Mouse (Mus musculus): ENCODE measurements at regions not wholly inside any gene's neighbourhood (a gene's known extent, or its start where the extent isn't known, plus 50 kb on each side); places are given as distances from the start of the nearest gene placed in this dataset.
"Not testable (repeated sequence)": the region's sequence is repeated elsewhere in the genome, so short reads cannot be mapped to it uniquely, and the experiment has no call there.

DNA sequence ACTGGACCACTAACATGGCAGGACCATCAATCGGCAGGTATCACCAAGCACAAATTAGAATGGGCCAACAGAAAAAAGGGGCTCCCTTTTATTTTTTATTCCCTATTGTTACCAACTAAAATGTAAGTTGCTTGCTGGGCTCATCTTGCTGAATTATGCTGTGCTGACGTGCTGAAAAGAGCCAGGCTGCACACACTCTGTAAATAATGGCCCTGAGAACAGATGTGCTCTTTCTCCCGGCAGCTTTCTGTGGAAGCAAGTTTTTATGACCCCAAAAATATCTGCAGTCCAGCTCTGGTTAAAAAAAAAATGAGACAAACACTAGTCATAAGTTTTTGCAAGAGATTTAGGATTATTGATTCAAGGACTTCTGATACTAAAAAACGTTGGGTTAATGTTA lies 230.4 kb downstream of the Dad1 start:
- WGBS (ENCODE audit: insufficient replicate concordance): 56% methylated on average over 4 of the region's 4 CpGs
- Histone ChIP-seq H3K4me1 (ENCODE audit: control insufficient read depth, low read depth, low read length) (no peaks in the 10 kb centered on the region), H3K36me3 (ENCODE audit: control insufficient read depth, insufficient read depth) (no peaks in the 10 kb centered on the region), H3K4me3 (ENCODE audit: low read depth, low read length) (no peak overlapping the region), H3K9ac (ENCODE audit: low read depth, low read length) (no peak overlapping the region), H3K4me2 (ENCODE audit: low read depth, low read length) (no peak overlapping the region), H3K27me3 (ENCODE audit: control insufficient read depth, insufficient read depth, low read depth, low read length) (no peaks in the 10 kb centered on the region), H3K27ac (ENCODE audit: low read length) (no peak overlapping the region), H3K9me3 (replicated peaks; ENCODE audit: control insufficient read depth, low read length) (no peaks in the 10 kb centered on the region)
- no peak for ATAC-seq (ENCODE audit: low read depth)

DNA sequence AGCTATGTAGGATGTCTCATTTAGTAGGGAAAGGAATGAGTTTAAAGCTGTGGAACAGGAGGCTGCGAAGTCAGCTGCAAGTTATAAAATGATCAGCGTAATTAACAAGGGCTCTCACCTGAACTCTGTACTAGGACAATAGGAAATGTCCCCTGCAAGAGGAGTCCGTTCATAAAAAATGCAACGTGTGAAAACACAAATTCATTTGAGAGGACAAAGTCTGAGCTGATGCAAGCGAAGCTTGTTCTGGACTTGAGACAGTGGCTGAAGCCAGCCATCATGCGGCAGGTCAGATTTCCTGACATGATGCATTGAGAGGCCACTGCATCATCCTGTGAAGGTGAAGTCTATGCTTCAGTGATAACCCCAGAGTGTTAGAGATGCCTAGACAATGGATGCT lies 232.5 kb downstream of the Dad1 start:
- no peaks in the 10 kb centered on the region for H3K27me3 ChIP-seq (ENCODE audit: control insufficient read depth, insufficient read depth, low read depth, low read length)
- ATAC-seq (ENCODE audit: low read depth): no peak
- no peak overlapping the region for H3K4me3 ChIP-seq (ENCODE audit: low read depth, low read length)
- H3K4me2 ChIP-seq (ENCODE audit: low read depth, low read length): no peak overlapping the region
- H3K9ac ChIP-seq (ENCODE audit: low read depth, low read length): no peak overlapping the region
- WGBS (ENCODE audit: insufficient replicate concordance): 65% methylated on average over 6 of the region's 6 CpGs
- no peak overlapping the region for H3K27ac ChIP-seq (ENCODE audit: low read length)
- H3K36me3 ChIP-seq (ENCODE audit: control insufficient read depth, insufficient read depth): no peaks in the 10 kb centered on the region
- H3K4me1 ChIP-seq (ENCODE audit: control insufficient read depth, low read depth, low read length): no peaks in the 10 kb centered on the region
- no peaks in the 10 kb centered on the region for H3K9me3 ChIP-seq (replicated peaks; ENCODE audit: control insufficient read depth, low read length)

DNA sequence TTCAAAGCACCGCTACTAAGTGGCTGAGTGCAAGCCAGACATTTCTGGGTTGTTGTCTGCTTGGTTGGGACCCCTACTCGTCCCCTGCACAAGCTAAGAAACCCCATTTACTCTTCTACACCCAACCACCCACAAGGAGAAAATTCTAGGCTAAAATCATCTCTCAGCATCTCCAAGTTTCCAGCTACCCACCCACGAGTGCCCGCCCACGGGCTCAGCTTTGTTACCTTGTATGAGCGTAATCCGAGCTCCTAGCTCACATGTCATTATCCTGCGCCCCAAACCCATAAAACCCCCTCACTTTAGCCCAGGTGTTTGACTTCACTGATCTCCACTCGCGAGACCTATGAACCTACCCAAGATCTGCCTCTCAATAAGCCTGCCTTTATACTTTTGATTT lies 239.3 kb downstream of the Dad1 start:
- H3K36me3 ChIP-seq (ENCODE audit: control insufficient read depth, insufficient read depth): no peaks in the 10 kb centered on the region
- H3K27ac ChIP-seq (ENCODE audit: low read length): no peak overlapping the region
- 63% methylated on average over 10 of the region's 10 CpGs for WGBS (ENCODE audit: insufficient replicate concordance)
- ATAC-seq (ENCODE audit: low read depth): no peak
- no peak overlapping the region for H3K4me3 ChIP-seq (ENCODE audit: low read depth, low read length)
- no peaks in the 10 kb centered on the region for H3K9me3 ChIP-seq (replicated peaks; ENCODE audit: control insufficient read depth, low read length)
- H3K9ac ChIP-seq (ENCODE audit: low read depth, low read length): no peak overlapping the region
- no peak overlapping the region for H3K4me2 ChIP-seq (ENCODE audit: low read depth, low read length)
- H3K27me3 ChIP-seq (ENCODE audit: control insufficient read depth, insufficient read depth, low read depth, low read length): no peaks in the 10 kb centered on the region
- no peaks in the 10 kb centered on the region for H3K4me1 ChIP-seq (ENCODE audit: control insufficient read depth, low read depth, low read length)

DNA sequence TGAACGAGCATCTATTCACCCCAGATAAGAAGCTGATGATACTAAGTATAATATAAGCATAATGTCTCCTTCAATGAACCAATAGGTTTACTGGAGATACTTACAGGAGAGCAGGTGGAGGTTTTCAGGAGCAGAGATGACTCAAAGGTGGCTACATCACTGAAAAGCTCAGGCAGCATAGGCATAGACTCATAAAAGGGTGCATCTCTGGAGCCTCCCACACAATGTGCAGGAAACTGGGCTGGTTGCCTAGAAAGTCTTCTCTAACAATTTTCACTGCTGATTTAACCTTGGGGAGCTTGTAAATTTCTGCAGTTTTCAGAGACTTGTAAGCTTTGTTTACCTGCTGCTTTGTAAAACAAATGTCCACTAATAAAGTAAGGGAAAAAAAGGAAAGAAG lies 251.8 kb downstream of the Dad1 start:
- 45% methylated on average over 1 of the region's 1 CpGs for WGBS (ENCODE audit: insufficient replicate concordance)
- H3K4me3 ChIP-seq (ENCODE audit: low read depth, low read length): no peak overlapping the region
- H3K36me3 ChIP-seq (ENCODE audit: control insufficient read depth, insufficient read depth): no peaks in the 10 kb centered on the region
- H3K4me2 ChIP-seq (ENCODE audit: low read depth, low read length): no peak overlapping the region
- H3K27me3 ChIP-seq (ENCODE audit: control insufficient read depth, insufficient read depth, low read depth, low read length): no peaks in the 10 kb centered on the region
- no peak overlapping the region for H3K27ac ChIP-seq (ENCODE audit: low read length)
- ATAC-seq (ENCODE audit: low read depth): no peak
- no peak overlapping the region for H3K9ac ChIP-seq (ENCODE audit: low read depth, low read length)
- no peaks in the 10 kb centered on the region for H3K4me1 ChIP-seq (ENCODE audit: control insufficient read depth, low read depth, low read length)
- H3K9me3 ChIP-seq (replicated peaks; ENCODE audit: control insufficient read depth, low read length): no peaks in the 10 kb centered on the region

DNA sequence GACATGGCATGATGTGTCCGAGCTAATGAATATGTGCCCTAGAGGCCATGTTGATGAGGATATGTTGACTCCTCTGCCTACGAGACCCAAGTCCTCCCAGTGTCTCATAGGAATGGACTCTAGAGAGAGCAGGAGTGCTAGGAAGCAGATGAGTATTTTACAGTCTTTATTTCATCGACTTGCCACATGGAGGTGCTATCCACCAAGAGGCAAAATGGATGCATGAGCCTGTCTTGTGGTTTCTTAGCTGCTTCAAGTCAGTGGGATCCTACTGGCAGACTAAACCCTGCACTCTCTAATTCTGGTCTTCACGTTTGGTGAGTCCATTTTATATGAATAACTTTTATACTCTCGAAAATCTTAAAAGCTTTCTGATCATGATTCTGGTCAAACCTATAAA lies 253.4 kb downstream of the Dad1 start:
- Histone ChIP-seq H3K4me1 (ENCODE audit: control insufficient read depth, low read depth, low read length) (no peaks in the 10 kb centered on the region), H3K27ac (ENCODE audit: low read length) (no peak overlapping the region), H3K27me3 (ENCODE audit: control insufficient read depth, insufficient read depth, low read depth, low read length) (no peaks in the 10 kb centered on the region), H3K9ac (ENCODE audit: low read depth, low read length) (no peak overlapping the region), H3K4me2 (ENCODE audit: low read depth, low read length) (no peak overlapping the region), H3K36me3 (ENCODE audit: control insufficient read depth, insufficient read depth) (no peaks in the 10 kb centered on the region), H3K4me3 (ENCODE audit: low read depth, low read length) (no peak overlapping the region), H3K9me3 (replicated peaks; ENCODE audit: control insufficient read depth, low read length) (no peaks in the 10 kb centered on the region)
- WGBS (ENCODE audit: insufficient replicate concordance): 44% methylated on average over 5 of the region's 5 CpGs
- no peak for ATAC-seq (ENCODE audit: low read depth)

DNA sequence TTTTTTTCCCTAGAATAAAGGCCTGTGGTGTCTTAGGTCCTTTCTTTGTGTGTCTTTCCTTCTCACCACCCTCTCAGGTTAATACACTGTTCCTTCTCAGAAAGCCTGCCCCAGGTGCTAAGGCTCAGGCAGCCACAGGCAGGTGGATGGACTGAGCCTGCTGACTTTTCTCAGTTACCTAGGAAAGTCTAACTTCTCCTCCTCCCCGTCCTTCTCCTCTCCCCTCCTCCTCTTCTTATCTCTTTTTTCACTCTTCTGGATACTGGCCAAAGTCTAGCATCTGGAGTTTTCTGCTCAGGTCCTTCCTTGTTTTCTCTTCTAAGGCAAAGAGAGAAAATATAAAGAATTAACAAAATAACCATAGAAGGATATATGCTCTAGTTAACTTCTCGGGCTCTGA lies 260.5 kb downstream of the Dad1 start:
- Histone ChIP-seq H3K4me2 (ENCODE audit: low read depth, low read length) (no peak overlapping the region), H3K9me3 (replicated peaks; ENCODE audit: control insufficient read depth, low read length) (no peaks in the 10 kb centered on the region), H3K27ac (ENCODE audit: low read length) (no peak overlapping the region), H3K9ac (ENCODE audit: low read depth, low read length) (no peak overlapping the region), H3K4me1 (ENCODE audit: control insufficient read depth, low read depth, low read length) (no peaks in the 10 kb centered on the region), H3K27me3 (ENCODE audit: control insufficient read depth, insufficient read depth, low read depth, low read length) (no peaks in the 10 kb centered on the region), H3K36me3 (ENCODE audit: control insufficient read depth, insufficient read depth) (no peaks in the 10 kb centered on the region), H3K4me3 (ENCODE audit: low read depth, low read length) (no peak overlapping the region)
- no peak for ATAC-seq (ENCODE audit: low read depth)
- 45% methylated on average over 2 of the region's 2 CpGs for WGBS (ENCODE audit: insufficient replicate concordance)

DNA sequence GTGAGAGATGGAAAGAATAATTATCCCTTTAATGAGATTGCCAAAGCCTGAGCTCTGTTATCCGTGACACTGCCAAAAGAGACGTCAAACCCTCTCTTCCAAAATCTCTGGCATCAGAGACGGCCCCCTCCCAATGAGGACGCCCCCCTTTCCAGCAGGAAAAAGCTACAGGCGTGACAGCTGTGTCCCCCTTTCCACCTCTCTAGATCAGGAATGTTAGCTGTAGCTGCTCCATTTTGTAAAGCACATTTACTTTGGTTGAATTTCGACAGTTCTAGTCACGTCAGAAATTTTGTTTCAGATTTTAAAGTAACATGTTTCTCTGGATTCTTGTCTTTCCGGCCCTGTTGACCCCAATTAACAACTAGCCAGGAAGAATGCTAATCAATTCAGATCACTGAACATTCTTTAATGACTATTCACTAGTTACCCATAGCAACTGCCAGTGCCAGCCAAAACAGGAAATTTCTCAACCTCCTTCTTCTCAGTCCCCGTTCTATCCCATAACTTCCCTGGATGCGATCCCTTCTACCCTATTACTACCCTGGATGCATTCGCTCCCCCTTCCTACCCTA lies 261.1 kb downstream of the Dad1 start:
- H3K4me3 ChIP-seq (ENCODE audit: low read depth, low read length): no peak overlapping the region
- H3K27me3 ChIP-seq (ENCODE audit: control insufficient read depth, insufficient read depth, low read depth, low read length): no peaks in the 10 kb centered on the region
- no peaks in the 10 kb centered on the region for H3K36me3 ChIP-seq (ENCODE audit: control insufficient read depth, insufficient read depth)
- H3K4me2 ChIP-seq (ENCODE audit: low read depth, low read length): no peak overlapping the region
- H3K27ac ChIP-seq (ENCODE audit: low read length): no peak overlapping the region
- 56% methylated on average over 11 of the region's 11 CpGs for WGBS (ENCODE audit: insufficient replicate concordance)
- H3K4me1 ChIP-seq (ENCODE audit: control insufficient read depth, low read depth, low read length): no peaks in the 10 kb centered on the region
- H3K9ac ChIP-seq (ENCODE audit: low read depth, low read length): no peak overlapping the region
- no peaks in the 10 kb centered on the region for H3K9me3 ChIP-seq (replicated peaks; ENCODE audit: control insufficient read depth, low read length)
- ATAC-seq (ENCODE audit: low read depth): no peak

DNA sequence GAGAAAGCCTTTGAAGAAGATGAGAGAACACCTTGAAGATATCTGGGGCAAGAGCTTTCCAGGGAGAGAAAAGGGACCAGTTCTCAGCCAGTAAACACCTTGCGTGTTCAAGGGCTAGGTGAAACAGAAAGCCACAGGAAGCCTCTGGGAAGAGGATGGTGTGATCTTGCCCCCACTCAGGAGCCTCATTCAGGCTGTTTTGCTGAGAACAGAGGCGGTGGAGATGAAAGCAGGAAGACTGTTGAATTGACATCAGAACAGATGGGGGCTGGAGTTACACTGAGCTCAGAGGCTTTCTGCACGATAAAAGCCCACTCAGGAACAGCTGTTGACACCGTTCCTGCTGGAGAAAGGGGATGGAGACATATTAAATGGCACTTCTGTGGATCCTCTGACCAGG lies 262.5 kb downstream of the Dad1 start:
- no peak overlapping the region for H3K27ac ChIP-seq (ENCODE audit: low read length)
- no peak overlapping the region for H3K4me2 ChIP-seq (ENCODE audit: low read depth, low read length)
- no peaks in the 10 kb centered on the region for H3K36me3 ChIP-seq (ENCODE audit: control insufficient read depth, insufficient read depth)
- ATAC-seq (ENCODE audit: low read depth): no peak
- no peaks in the 10 kb centered on the region for H3K9me3 ChIP-seq (replicated peaks; ENCODE audit: control insufficient read depth, low read length)
- 28% methylated on average over 4 of the region's 4 CpGs for WGBS (ENCODE audit: insufficient replicate concordance)
- no peak overlapping the region for H3K9ac ChIP-seq (ENCODE audit: low read depth, low read length)
- H3K27me3 ChIP-seq (ENCODE audit: control insufficient read depth, insufficient read depth, low read depth, low read length): no peaks in the 10 kb centered on the region
- H3K4me3 ChIP-seq (ENCODE audit: low read depth, low read length): no peak overlapping the region
- no peaks in the 10 kb centered on the region for H3K4me1 ChIP-seq (ENCODE audit: control insufficient read depth, low read depth, low read length)

DNA sequence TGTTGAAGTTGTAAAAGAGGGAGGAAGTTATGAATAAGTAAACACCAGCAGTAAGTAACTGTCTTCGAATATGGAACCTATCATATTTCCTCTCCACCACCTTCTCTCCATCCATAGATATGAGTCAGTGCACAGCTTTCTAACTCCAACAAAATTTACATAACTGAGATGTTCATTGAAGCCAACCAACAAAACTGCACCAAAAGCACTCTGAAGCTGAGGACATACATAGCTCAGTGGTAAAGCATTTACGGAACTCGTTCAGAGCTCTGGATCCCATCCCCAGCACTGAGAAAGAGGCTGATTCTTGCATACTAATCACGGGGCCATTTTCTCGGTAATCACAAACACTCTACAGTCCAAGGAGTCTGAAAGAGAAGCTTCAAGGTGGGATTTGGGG lies 273.1 kb downstream of the Dad1 start:
- WGBS (ENCODE audit: insufficient replicate concordance): 51% methylated on average over 5 of the region's 5 CpGs
- H3K4me1 ChIP-seq (ENCODE audit: control insufficient read depth, low read depth, low read length): no peaks in the 10 kb centered on the region
- no peak overlapping the region for H3K9ac ChIP-seq (ENCODE audit: low read depth, low read length)
- no peaks in the 10 kb centered on the region for H3K9me3 ChIP-seq (replicated peaks; ENCODE audit: control insufficient read depth, low read length)
- no peak for ATAC-seq (ENCODE audit: low read depth)
- no peaks in the 10 kb centered on the region for H3K36me3 ChIP-seq (ENCODE audit: control insufficient read depth, insufficient read depth)
- no peaks in the 10 kb centered on the region for H3K27me3 ChIP-seq (ENCODE audit: control insufficient read depth, insufficient read depth, low read depth, low read length)
- H3K4me3 ChIP-seq (ENCODE audit: low read depth, low read length): no peak overlapping the region
- no peak overlapping the region for H3K27ac ChIP-seq (ENCODE audit: low read length)
- no peak overlapping the region for H3K4me2 ChIP-seq (ENCODE audit: low read depth, low read length)

DNA sequence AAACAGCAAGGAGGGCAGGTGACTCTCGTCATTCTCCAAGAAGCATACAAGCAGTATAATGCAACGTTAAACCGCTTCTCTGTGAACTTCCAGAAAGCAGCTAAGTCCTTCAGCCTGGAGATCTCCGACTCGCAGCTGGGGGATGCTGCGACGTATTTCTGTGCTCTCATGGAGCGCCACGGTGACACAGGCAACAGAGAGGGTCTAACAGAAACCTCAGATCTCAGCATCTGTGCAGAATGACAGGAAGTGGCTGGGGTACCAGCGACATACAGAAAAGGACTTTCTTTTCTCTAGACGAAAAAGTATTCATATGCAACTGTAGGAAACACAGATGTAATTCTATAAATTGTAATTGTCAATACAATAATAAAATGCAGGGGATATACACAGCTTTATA lies 292.5 kb downstream of the Dad1 start:
- WGBS (ENCODE audit: insufficient replicate concordance): 21% methylated on average over 8 of the region's 11 CpGs

More for the DNA sequence above, 292.5 kb downstream of the Dad1 start:
- ATAC-seq (ENCODE audit: low read depth); H3K4me2 ChIP-seq (ENCODE audit: low read depth, low read length); H3K27me3 ChIP-seq (ENCODE audit: control insufficient read depth, insufficient read depth, low read depth, low read length); H3K4me1 ChIP-seq (ENCODE audit: control insufficient read depth, low read depth, low read length); H3K27ac ChIP-seq (ENCODE audit: low read length); H3K9ac ChIP-seq (ENCODE audit: low read depth, low read length); H3K4me3 ChIP-seq (ENCODE audit: low read depth, low read length); H3K36me3 ChIP-seq (ENCODE audit: control insufficient read depth, insufficient read depth); H3K9me3 ChIP-seq (replicated peaks; ENCODE audit: control insufficient read depth, low read length): not testable (repeated sequence)
